Mouse (Mus musculus): ENCODE measurements around the gene Chchd1. TPM values are rescaled to one million over a fixed set of nuclear protein-coding genes. Genes with fewer than 3 reads are reported as not detected.

Chchd1 gene
- polyA plus RNA-seq, 1 experiment from 2014 or later, result 233 TPM

DNA sequence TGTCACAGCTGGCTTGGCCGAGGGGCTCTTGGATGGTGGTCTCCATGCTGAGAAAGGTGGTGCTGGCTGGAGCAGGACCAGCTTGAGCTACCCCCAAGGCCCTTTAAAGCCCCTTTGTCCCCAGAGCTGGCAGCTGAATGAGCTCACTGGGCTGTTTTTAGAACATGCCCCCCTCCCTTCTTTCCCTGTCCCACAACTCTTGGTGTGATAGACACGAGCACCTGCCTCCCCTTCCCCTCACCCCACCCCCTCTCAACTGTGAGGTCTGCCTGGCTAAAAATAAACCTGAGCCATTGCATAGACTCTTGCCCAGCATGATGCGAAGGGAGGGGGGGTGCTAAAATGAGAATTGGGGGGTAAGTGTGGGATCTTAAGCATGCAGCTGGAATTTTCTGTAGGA, 38.4 kb upstream of the Chchd1 start:
- Histone ChIP-seq H3K4me2 (replicated peaks) (no peak overlapping the region), H3K36me3 (no peaks in the 10 kb centered on the region), H3K4me1 (peaks cover 10% of the 10 kb centered on the region), H3K9me3 (no peaks in the 10 kb centered on the region), H3K4me3 (0 out of 2 replicates have a peak overlapping the region, but pooled peaks have one; percentile 4), H3K9ac (no peak overlapping the region; the same call in 1 of the 2 replicates), H3K27ac (no peak overlapping the region), H3K27me3 (0 out of 2 replicates have a peak, but pooled peaks cover 7% of the 10 kb centered on the region)
- WGBS, result 52% methylated on average over 3 of the region's 3 CpGs
- no peak for ATAC-seq (ENCODE audit: insufficient number of reproducible peaks, insufficient read depth, low FRiP score, low TSS enrichment)

DNA sequence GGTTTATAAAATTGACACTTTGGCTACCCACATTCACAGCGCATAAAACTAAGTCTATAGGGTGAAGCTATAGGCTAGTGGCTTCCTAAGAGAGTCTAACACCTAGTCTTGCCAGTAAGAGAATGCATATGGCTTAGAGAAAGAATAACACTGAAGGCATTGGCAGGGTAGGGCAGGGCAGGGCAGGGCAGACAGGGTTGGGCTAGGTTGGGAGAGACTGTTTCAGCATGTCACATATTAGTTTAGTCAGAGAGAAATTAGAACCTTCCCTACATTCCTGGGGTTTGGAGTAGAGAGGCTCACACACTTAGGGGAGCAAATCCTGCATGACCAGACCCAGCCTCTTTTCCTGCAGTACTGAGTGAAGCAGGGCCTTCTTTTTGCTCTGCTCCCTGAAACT, 35.3 kb upstream of the Chchd1 start:
- H3K9ac ChIP-seq, result no peak overlapping the region
- no peak overlapping the region for H3K27ac ChIP-seq
- no peak overlapping the region for H3K4me2 ChIP-seq (replicated peaks)
- ATAC-seq (ENCODE audit: insufficient number of reproducible peaks, insufficient read depth, low FRiP score, low TSS enrichment), result no peak
- H3K36me3 ChIP-seq, result no peaks in the 10 kb centered on the region
- 0 out of 2 replicates have a peak, but pooled peaks cover 7% of the 10 kb centered on the region for H3K27me3 ChIP-seq
- no peak overlapping the region for H3K4me3 ChIP-seq
- WGBS, result 53% methylated on average over 1 of the region's 1 CpGs
- no peaks in the 10 kb centered on the region for H3K9me3 ChIP-seq
- no peaks in the 10 kb centered on the region for H3K4me1 ChIP-seq

DNA sequence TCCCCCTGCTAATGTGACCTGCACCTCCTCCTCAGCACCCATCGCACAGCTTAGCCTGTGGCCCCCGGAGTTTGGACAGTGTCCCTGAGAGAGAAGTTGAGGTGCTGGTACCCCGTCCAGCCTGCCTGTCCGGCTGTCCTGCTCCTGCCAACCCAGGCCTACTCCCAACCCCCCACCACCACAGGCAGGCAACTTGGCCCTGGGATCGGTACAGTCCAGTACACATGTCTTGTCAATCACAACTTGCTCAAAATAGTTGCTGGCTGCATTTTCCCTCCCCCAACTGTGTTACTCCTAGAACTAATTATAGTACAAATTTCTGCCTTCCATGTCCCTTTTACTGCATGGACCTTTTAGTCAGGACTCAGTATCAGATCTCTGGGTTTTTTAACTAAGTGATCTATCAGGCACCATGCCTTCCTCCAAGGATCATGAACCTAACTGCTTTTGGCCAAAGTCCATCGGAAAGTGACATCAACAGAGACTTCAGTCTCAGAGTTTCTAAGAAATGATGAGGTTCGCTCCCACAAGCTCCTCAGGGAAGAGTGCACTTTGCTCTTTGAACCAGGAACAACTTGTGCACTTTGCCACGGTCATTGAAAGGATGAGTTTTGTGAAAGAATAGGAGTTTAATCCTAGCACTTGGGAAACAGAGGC, 34.5 kb upstream of the Chchd1 start, which contains the start of gene Synpo2l:
TSS of gene Synpo2l (minus strand) at position 201 of the 657 bp plus-strand sequence.
- Histone ChIP-seq H3K27ac (no peak within 1 kb of the TSS), H3K9me3 (no peaks in the 10 kb centered on the region), H3K27me3 (0 out of 2 replicates have a peak, but pooled peaks cover 7% of the 10 kb centered on the region), H3K4me3 (no peak within 1 kb of the TSS), H3K36me3 (no peaks in the 10 kb centered on the region), H3K4me2 (replicated peaks) (no peak within 1 kb of the TSS), H3K9ac (no peak within 1 kb of the TSS), H3K4me1 (no peaks in the 10 kb centered on the region)
- WGBS, result 75% methylated on average over 8 of the region's 8 CpGs
- no peak for ATAC-seq (ENCODE audit: insufficient number of reproducible peaks, insufficient read depth, low FRiP score, low TSS enrichment)

DNA sequence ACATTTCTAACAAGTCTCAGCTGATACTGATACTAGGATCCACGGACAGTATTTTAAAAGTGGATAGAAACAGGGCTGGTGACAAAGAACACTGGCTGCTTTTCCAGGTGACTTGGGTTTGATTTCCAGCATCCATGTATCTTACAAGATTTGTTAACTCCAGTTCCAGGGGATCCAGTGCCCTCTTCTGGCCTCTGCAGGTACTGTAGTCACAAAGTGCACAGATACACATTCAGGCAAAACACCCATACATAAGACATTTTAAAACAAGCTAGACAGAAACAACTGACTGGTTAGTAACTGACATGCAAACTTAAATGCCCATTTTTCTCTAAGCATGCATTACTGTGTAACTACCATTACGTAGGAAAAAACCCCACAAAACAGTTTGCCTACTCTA, 29.8 kb upstream of the Chchd1 start:
- no peak overlapping the region for H3K4me3 ChIP-seq
- 0 out of 2 replicates have a peak, but pooled peaks cover 2% of the 10 kb centered on the region for H3K27me3 ChIP-seq
- H3K4me2 ChIP-seq (replicated peaks), result peak overlapping the region; percentile 68

DNA sequence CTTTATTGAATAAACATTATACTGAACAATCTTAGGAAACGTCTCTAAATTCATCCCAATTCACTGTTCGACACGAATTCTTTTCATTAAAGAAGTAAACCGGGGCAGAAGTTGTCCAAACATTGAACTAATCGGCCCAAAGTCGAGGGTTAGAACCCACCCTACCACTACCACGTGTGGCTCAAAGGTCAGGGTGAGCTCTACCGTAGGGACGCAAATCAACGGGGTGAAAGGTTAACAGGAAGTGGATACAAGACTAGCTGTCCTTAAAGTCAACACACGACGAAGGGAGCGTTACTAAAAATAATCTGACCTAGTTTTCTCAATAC, 29.1 kb upstream of the Chchd1 start:
- Histone ChIP-seq H3K9me3 (no peaks in the 10 kb centered on the region), H3K4me1 (peaks cover 10% of the 10 kb centered on the region), H3K27me3 (no peaks in the 10 kb centered on the region), H3K4me3 (peak overlapping the region; percentile 78), H3K36me3 (peaks cover 29% of the 10 kb centered on the region), H3K4me2 (replicated peaks) (peak overlapping the region; percentile 68), H3K9ac (0 out of 2 replicates have a peak overlapping the region, but pooled peaks have one; percentile 44), H3K27ac (peak overlapping the region; percentile 80)
- ATAC-seq (ENCODE audit: insufficient number of reproducible peaks, insufficient read depth, low FRiP score, low TSS enrichment), result 0 out of 2 replicates have a peak, but pooled peaks have one; percentile 55
- 9% methylated on average over 13 of the region's 13 CpGs for WGBS

More for the DNA sequence above, 29.8 kb upstream of the Chchd1 start:
- H3K9me3 ChIP-seq, result no peaks in the 10 kb centered on the region
- 95% methylated on average over 2 of the region's 2 CpGs for WGBS
- no peak for ATAC-seq (ENCODE audit: insufficient number of reproducible peaks, insufficient read depth, low FRiP score, low TSS enrichment)
- no peak overlapping the region for H3K9ac ChIP-seq
- peaks cover 10% of the 10 kb centered on the region for H3K4me1 ChIP-seq
- H3K27ac ChIP-seq, result no peak overlapping the region
- peaks cover 22% of the 10 kb centered on the region for H3K36me3 ChIP-seq

DNA sequence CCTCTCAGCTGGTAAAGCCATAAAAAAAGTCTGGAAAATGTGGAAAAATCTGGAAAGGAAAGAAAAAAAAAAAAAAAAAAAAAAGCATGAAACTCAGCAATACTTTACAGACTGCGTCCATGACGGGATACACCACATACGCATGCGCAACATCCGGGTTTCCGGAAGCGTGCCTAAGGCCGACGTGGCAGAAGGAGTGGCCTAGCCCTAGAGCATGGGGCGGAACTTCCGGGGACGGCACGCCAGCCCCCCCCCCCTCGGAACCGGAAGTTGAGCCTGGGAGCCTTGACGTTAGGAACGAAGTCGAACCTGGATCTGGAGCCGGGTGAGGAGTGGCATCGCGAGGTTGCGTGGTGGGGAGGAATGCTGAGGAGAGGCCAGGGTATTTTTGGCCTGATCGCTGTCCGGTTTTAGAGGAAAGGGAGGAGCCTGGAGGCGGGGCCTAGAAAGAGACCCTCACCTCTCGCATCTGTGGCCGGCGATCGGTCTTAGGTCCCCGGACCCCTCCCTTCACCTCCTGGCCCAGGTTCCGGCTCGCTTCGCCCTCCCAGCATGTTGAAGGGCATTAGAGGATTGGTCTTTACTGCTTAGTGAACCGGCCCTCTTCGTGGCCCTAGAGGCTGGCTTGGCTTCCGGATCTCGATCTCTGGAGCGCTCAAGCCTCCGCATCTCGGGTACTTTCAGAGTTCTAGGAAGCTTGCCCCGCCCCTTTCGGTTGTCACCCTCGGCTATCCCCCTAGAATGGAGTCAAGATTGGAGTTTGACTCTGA, 28.6 kb upstream of the Chchd1 start, which contains the start of gene Sec24c:
TSS of gene Sec24c (plus strand) at position 245 of the 770 bp plus-strand sequence.
- ATAC-seq (ENCODE audit: insufficient number of reproducible peaks, insufficient read depth, low FRiP score, low TSS enrichment), result peak; percentile 94
- Histone ChIP-seq H3K27me3 (no peaks in the 10 kb centered on the region), H3K9ac (peak within 1 kb of the TSS; percentile 81), H3K36me3 (peaks cover 35% of the 10 kb centered on the region), H3K27ac (peak within 1 kb of the TSS; percentile 94), H3K4me3 (peak within 1 kb of the TSS; percentile 78), H3K9me3 (no peaks in the 10 kb centered on the region), H3K4me1 (peaks cover 10% of the 10 kb centered on the region), H3K4me2 (replicated peaks) (peak within 1 kb of the TSS; percentile 82)
- under 1% methylated on average over 43 of the region's 43 CpGs for WGBS

DNA sequence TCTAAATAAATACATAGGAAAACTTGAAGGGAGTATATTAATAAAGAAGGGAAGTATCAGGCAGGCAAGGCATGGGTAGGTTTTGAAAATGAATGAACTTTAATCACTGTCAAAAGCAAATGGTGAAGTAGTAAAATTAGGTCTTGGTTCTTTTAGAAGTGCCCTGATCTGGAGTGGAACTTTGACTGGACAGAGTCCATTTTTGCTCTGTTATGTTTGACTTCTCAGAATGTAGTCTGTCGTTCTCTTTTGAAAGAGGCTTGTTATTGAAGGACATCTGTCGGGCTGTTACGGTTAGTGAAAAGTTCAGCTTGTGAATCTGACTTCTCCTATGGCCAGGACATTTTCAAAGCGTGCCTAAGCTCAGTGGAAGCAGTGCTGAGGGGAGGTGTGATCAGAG, 24.9 kb upstream of the Chchd1 start:
- no peak for ATAC-seq (ENCODE audit: insufficient number of reproducible peaks, insufficient read depth, low FRiP score, low TSS enrichment)
- WGBS, result 95% methylated on average over 4 of the region's 4 CpGs
- H3K4me2 ChIP-seq (replicated peaks), result no peak overlapping the region
- no peak overlapping the region for H3K9ac ChIP-seq
- H3K27me3 ChIP-seq, result no peaks in the 10 kb centered on the region
- peaks cover 69% of the 10 kb centered on the region for H3K36me3 ChIP-seq
- peaks cover 10% of the 10 kb centered on the region for H3K4me1 ChIP-seq
- no peaks in the 10 kb centered on the region for H3K9me3 ChIP-seq
- H3K27ac ChIP-seq, result no peak overlapping the region
- no peak overlapping the region for H3K4me3 ChIP-seq

DNA sequence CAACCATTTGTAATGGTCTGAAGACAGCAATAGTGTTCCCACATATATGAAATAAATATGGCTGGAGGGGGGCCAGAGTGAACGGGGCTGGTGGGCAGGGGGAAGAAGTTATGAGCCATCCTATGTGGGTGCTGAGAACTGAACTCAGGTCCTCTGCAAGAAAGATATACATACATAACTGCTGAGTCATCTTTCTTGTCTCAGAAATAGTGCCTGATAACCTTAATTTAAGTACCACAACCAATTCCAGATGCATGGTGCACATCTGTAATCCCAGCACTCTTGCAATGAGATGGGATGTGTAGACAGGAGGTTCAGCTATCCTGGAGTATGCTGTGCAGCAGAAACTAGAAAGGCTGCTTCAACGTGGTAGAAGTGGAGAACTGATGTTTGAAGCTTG, 21.1 kb upstream of the Chchd1 start:
- H3K9me3 ChIP-seq, result no peaks in the 10 kb centered on the region
- H3K27me3 ChIP-seq, result no peaks in the 10 kb centered on the region
- ATAC-seq (ENCODE audit: insufficient number of reproducible peaks, insufficient read depth, low FRiP score, low TSS enrichment), result no peak
- no peak overlapping the region for H3K27ac ChIP-seq
- no peak overlapping the region for H3K4me3 ChIP-seq
- 91% methylated on average over 2 of the region's 2 CpGs for WGBS
- no peak overlapping the region for H3K9ac ChIP-seq
- H3K36me3 ChIP-seq, result peaks cover 97% of the 10 kb centered on the region
- no peak overlapping the region for H3K4me2 ChIP-seq (replicated peaks)
- no peaks in the 10 kb centered on the region for H3K4me1 ChIP-seq

DNA sequence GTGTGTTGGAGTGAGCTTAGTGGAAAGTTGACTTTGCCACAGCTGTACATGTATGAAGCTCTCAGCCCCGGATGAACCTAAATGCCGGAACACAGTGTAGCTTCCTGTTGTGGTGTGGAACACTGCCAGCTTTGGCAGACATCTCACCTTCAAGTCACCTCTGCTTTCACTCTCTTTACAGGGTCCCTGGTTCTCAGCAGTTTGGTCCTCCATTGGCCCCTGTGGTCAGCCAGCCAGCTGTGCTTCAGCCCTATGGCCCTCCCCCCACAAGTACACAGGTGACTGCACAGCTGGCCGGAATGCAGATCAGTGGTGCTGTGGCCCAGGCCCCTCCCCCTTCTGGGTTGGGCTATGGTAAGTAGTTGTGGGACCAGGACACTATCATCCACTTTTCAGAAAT, 20.3 kb upstream of the Chchd1 start:
- Histone ChIP-seq H3K9me3 (no peaks in the 10 kb centered on the region), H3K9ac (no peak overlapping the region), H3K4me2 (replicated peaks) (no peak overlapping the region), H3K27ac (no peak overlapping the region), H3K36me3 (peaks cover 98% of the 10 kb centered on the region), H3K27me3 (no peaks in the 10 kb centered on the region), H3K4me3 (no peak overlapping the region), H3K4me1 (no peaks in the 10 kb centered on the region)
- 75% methylated on average over 3 of the region's 3 CpGs for WGBS
- no peak for ATAC-seq (ENCODE audit: insufficient number of reproducible peaks, insufficient read depth, low FRiP score, low TSS enrichment)

DNA sequence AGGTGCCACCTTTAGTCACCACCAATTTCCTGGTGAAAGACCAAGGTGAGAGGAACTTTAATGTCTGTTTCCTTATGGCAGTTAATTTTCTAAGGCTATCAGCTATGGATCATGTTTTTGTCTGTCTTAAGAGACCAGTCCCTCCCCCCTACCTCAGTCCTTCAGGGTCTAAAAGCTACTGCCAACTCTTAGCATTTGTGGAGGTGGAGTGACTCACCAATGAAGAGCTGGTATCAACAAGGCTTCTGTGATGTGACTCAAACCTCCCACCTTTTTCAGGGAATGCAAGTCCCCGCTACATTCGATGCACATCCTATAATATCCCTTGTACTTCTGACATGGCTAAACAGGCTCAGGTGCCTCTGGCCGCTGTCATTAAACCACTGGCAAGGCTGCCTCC, 16.2 kb upstream of the Chchd1 start:
- ATAC-seq (ENCODE audit: insufficient number of reproducible peaks, insufficient read depth, low FRiP score, low TSS enrichment), result no peak
- Histone ChIP-seq H3K27me3 (no peaks in the 10 kb centered on the region), H3K4me1 (no peaks in the 10 kb centered on the region), H3K4me2 (replicated peaks) (no peak overlapping the region), H3K4me3 (no peak overlapping the region), H3K36me3 (peaks cover 99% of the 10 kb centered on the region), H3K9me3 (no peaks in the 10 kb centered on the region), H3K27ac (no peak overlapping the region), H3K9ac (no peak overlapping the region)
- 93% methylated on average over 3 of the region's 3 CpGs for WGBS

DNA sequence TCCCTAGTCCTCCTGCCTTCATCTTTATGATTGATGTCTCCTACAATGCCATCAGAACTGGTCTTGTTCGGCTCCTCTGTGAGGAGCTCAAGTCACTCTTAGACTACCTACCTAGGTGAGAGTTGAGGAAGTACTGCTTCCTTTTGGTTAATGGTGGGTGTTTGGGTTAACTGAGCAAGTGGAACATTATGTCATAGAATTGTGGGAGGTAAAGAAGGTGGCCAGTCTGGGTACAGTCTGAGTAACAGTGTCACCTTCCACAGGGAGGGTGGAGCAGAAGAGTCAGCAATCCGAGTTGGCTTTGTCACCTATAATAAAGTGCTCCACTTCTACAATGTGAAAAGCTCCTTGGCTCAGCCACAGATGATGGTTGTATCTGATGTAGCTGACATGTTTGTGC, 13.8 kb upstream of the Chchd1 start:
- no peaks in the 10 kb centered on the region for H3K27me3 ChIP-seq
- 89% methylated on average over 2 of the region's 2 CpGs for WGBS

DNA sequence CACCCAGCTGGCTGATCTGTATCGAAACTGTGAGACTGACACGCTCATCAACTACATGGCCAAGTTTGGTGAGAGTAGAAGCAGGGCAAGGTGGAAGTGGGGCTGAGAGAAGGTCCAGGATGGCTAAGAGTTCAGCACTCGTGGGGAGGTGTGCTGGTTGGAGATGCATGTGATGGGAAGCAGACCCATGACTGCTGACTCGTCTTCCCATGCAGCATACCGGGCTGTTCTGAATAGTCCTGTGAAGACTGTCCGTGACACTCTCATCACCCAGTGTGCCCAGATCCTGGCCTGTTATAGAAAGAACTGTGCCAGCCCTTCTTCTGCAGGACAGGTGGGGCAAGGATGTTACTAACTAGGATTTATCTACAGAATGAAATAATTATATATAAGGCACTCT, 11.0 kb upstream of the Chchd1 start:
- Histone ChIP-seq H3K27ac (no peak overlapping the region), H3K9ac (no peak overlapping the region), H3K36me3 (peaks cover 75% of the 10 kb centered on the region), H3K4me3 (no peak overlapping the region), H3K9me3 (no peaks in the 10 kb centered on the region), H3K4me2 (replicated peaks) (no peak overlapping the region), H3K27me3 (no peaks in the 10 kb centered on the region), H3K4me1 (peaks cover 17% of the 10 kb centered on the region)
- no peak for ATAC-seq (ENCODE audit: insufficient number of reproducible peaks, insufficient read depth, low FRiP score, low TSS enrichment)
- 93% methylated on average over 6 of the region's 6 CpGs for WGBS

More for the DNA sequence above, 13.8 kb upstream of the Chchd1 start:
- no peaks in the 10 kb centered on the region for H3K4me1 ChIP-seq
- no peaks in the 10 kb centered on the region for H3K9me3 ChIP-seq
- no peak for ATAC-seq (ENCODE audit: insufficient number of reproducible peaks, insufficient read depth, low FRiP score, low TSS enrichment)
- no peak overlapping the region for H3K27ac ChIP-seq
- H3K4me2 ChIP-seq (replicated peaks), result no peak overlapping the region
- no peak overlapping the region for H3K9ac ChIP-seq
- H3K4me3 ChIP-seq, result no peak overlapping the region
- H3K36me3 ChIP-seq, result peaks cover 99% of the 10 kb centered on the region

Measured in embryonic facial prominence, embryonic 12.5 days (tissue).